Mouse (Mus musculus): ENCODE measurements around the gene Anapc13. TPM values are rescaled to one million over a fixed set of nuclear protein-coding genes. Genes with fewer than 3 reads are reported as not detected.

The Anapc13 gene
- total RNA-seq (2014; rRNA removed; ENCODE audit: low replicate concordance) (28.9 and 43.9 TPM in 2 replicates), polyA plus RNA-seq (2015; fragmentation: Nextera tagmentation; extraction: Ambion mirVana) (322 and 335 TPM in 2 replicates)

DNA sequence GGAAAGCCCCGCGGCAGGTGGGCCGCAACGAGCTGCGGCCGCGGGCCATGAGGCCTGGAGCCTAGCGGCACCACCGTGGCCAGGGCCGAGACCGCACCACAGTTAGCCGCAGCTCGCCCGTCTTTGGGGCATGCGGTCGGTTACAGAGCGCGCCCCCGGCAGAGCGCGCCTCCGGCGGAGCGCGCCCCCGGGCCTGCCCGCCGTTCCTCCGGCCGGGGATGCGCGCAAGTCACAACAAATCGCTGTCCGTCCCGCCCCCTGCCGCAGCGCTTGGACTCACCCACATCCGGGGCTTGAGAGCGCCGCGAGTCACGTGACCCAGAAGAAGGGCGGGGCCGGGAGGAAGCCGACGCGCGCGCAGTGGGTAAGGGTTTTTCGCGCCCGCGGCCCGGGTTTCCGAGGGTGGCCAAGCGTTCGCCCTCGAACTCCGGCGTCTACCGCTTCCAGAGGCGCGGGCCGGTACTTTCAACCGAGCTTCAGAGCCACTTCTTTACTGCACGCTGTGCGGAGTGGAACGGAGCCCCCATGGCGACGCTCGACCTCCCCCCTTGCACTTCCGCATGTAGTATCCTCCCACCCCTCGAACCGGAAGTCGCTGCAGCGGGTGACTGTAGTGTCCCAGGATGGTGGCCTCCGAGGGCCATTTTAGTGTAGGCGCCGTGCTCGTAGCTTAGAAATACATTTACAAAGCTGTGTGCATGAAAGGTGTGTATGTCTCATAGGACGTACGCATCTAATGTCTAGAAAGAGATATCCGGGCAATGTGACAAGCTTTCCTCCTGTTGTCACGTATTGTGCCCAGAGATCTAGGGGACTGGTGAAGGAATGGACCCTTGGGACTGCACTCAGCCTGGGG lies at the start of gene Anapc13, which contains the start of gene Cep63:
TSS of gene Anapc13 (plus strand) at position 314 of the 856 bp plus-strand sequence.
TSS of gene Cep63 (minus strand) at position 552 of the 856 bp plus-strand sequence.
- Histone ChIP-seq H3K4me3 (ENCODE audit: low read depth, low read length) (peak within 1 kb of the TSS; percentile 90), H3K9me3 (replicated peaks; ENCODE audit: control insufficient read depth, low read length) (no peaks in the 10 kb centered on the region), H3K27ac (ENCODE audit: low read depth) (peak within 1 kb of the TSS; percentile 95), H3K4me2 (ENCODE audit: low read depth, low read length) (peak within 1 kb of the TSS; percentile 93), H3K27me3 (ENCODE audit: control insufficient read depth, insufficient read depth, low read length) (no peaks in the 10 kb centered on the region), H3K36me3 (replicated peaks; ENCODE audit: control insufficient read depth, insufficient read depth, low read length) (no peaks in the 10 kb centered on the region; the same call in 1 of the 2 replicates), H3K9ac (replicated peaks; ENCODE audit: low read depth, low read length) (peak within 1 kb of the TSS; percentile 96), H3K4me1 (ENCODE audit: control insufficient read depth, insufficient read depth) (peaks cover 13% of the 10 kb centered on the region)
- DNase-seq (ENCODE audit: low spot score) (peak; percentile 97), ATAC-seq (ENCODE audit: insufficient read depth, low read depth) (peak; percentile 94)
- under 1% methylated on average over 80 of the region's 84 CpGs for WGBS
- peak; percentile 78; the same call in 1 of the 2 replicates for TF ChIP-seq EP300 (IDR thresholded peaks at IDR 0.05; ENCODE audit: low read depth)
- TF ChIP-seq CTCF (IDR thresholded peaks at IDR 0.05; ENCODE audit: low read depth) = 0 out of 2 replicates have a peak, but pooled peaks have one; percentile 29

DNA sequence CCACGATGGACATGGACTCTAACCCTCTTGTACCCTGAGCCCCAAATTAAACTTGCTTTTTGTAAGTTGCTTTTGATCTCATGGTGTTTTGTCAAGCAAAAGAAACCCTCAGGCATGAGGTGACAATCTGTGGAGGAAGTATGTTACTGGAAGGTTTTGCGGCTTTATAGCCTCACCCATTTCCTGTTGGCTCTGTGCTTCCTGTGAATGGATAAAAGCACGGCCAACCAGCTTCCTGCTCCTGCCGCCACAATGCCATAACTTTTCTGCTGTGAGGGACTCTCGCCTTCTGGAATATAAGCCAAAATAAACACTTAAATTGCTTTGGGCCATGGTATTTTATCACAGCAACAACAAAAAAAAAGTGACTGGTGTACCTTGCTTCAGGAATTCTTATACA lies 48.6 kb upstream of the Anapc13 start:
- no peak overlapping the region for H3K9ac ChIP-seq (replicated peaks; ENCODE audit: low read depth, low read length)
- peak; percentile 51 for DNase-seq (ENCODE audit: low spot score)
- TF ChIP-seq CTCF (IDR thresholded peaks at IDR 0.05; ENCODE audit: low read depth) (no peak), EP300 (IDR thresholded peaks at IDR 0.05; ENCODE audit: low read depth) (no peak)

DNA sequence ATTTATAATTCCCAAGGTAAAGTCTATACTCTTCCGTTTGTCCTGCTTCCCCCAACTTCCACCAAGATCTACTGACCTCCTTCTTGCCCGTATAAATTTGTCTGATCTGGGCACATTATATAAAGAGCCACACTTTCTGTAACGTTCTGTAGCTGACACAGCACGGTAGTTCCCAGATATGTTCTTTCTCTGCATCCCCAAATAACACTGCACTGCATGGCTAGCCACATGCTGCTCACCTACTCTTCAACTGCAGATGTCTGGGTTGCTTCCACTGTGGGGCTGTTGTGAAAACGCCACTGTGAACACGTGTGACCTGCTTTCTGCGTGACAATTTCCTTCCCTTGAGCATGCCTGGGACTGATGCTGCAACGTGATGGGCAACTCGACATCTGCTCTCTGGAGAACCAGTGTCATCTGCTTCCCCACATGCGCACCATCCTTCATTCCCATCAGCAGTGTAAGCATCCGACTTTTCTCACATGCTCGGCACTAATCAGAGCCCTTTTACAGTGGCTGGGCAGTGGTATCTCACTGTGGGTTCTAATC lies 44.1 kb upstream of the Anapc13 start:
- Histone ChIP-seq H3K9me3 (replicated peaks; ENCODE audit: control insufficient read depth, low read length) (no peaks in the 10 kb centered on the region), H3K9ac (replicated peaks; ENCODE audit: low read depth, low read length) (no peak overlapping the region), H3K4me1 (ENCODE audit: control insufficient read depth, insufficient read depth) (no peaks in the 10 kb centered on the region), H3K27ac (ENCODE audit: low read depth) (no peak overlapping the region), H3K4me3 (ENCODE audit: low read depth, low read length) (no peak overlapping the region), H3K27me3 (ENCODE audit: control insufficient read depth, insufficient read depth, low read length) (no peaks in the 10 kb centered on the region), H3K36me3 (replicated peaks; ENCODE audit: control insufficient read depth, insufficient read depth, low read length) (peaks cover 23% of the 10 kb centered on the region), H3K4me2 (ENCODE audit: low read depth, low read length) (no peak overlapping the region)
- no peak for TF ChIP-seq EP300 (IDR thresholded peaks at IDR 0.05; ENCODE audit: low read depth)
- TF ChIP-seq CTCF (IDR thresholded peaks at IDR 0.05; ENCODE audit: low read depth) = no peak
- DNase-seq (ENCODE audit: low spot score) (no peak), ATAC-seq (ENCODE audit: insufficient read depth, low read depth) (no peak)
- 68% methylated on average over 12 of the region's 12 CpGs for WGBS

More for the DNA sequence above, 48.6 kb upstream of the Anapc13 start:
- H3K27me3 ChIP-seq (ENCODE audit: control insufficient read depth, insufficient read depth, low read length) = no peaks in the 10 kb centered on the region
- no peak overlapping the region for H3K4me2 ChIP-seq (ENCODE audit: low read depth, low read length)
- H3K4me3 ChIP-seq (ENCODE audit: low read depth, low read length) = no peak overlapping the region
- no peaks in the 10 kb centered on the region for H3K9me3 ChIP-seq (replicated peaks; ENCODE audit: control insufficient read depth, low read length)
- no peaks in the 10 kb centered on the region for H3K36me3 ChIP-seq (replicated peaks; ENCODE audit: control insufficient read depth, insufficient read depth, low read length)
- no peak overlapping the region for H3K27ac ChIP-seq (ENCODE audit: low read depth)
- H3K4me1 ChIP-seq (ENCODE audit: control insufficient read depth, insufficient read depth) = no peaks in the 10 kb centered on the region
- 50% methylated on average over 5 of the region's 5 CpGs for WGBS
- ATAC-seq (ENCODE audit: insufficient read depth, low read depth) = no peak

DNA sequence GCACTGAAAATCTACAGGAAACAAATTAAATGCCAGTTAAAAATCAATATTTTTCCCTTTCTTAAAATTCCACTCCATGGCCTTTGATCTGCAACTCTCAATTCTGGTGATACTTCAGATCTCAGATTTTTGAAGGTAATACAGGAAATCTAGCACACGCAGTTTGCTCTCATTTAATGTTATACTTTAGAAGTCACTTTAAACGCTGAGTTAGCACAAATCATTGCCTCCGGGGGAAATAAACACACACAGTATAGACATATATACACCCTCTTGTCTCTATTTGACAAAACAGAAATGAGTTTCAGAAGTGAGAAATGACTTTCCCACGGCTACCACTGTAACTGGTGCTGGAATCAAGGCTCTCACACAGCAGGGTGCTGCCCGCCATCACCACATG lies 38.7 kb upstream of the Anapc13 start:
- Histone ChIP-seq H3K9ac (replicated peaks; ENCODE audit: low read depth, low read length) (no peak overlapping the region), H3K4me3 (ENCODE audit: low read depth, low read length) (no peak overlapping the region), H3K4me1 (ENCODE audit: control insufficient read depth, insufficient read depth) (no peaks in the 10 kb centered on the region), H3K27ac (ENCODE audit: low read depth) (no peak overlapping the region), H3K36me3 (replicated peaks; ENCODE audit: control insufficient read depth, insufficient read depth, low read length) (peaks cover 37% of the 10 kb centered on the region), H3K4me2 (ENCODE audit: low read depth, low read length) (no peak overlapping the region), H3K9me3 (replicated peaks; ENCODE audit: control insufficient read depth, low read length) (no peaks in the 10 kb centered on the region), H3K27me3 (ENCODE audit: control insufficient read depth, insufficient read depth, low read length) (no peaks in the 10 kb centered on the region)
- DNase-seq (ENCODE audit: low spot score) = no peak
- 88% methylated on average over 5 of the region's 5 CpGs for WGBS
- no peak for ATAC-seq (ENCODE audit: insufficient read depth, low read depth)
- TF ChIP-seq EP300 (IDR thresholded peaks at IDR 0.05; ENCODE audit: low read depth) = no peak
- no peak for TF ChIP-seq CTCF (IDR thresholded peaks at IDR 0.05; ENCODE audit: low read depth)

GRCm38 (mm10) chr9:102594667-102595393 lies 31.3 kb upstream of the Anapc13 start:
- DNase-seq (ENCODE audit: low spot score) (no peak), ATAC-seq (ENCODE audit: insufficient read depth, low read depth) (no peak)
- H3K4me2 ChIP-seq (ENCODE audit: low read depth, low read length) = no peak overlapping the region
- 68% methylated on average over 6 of the region's 6 CpGs for WGBS
- H3K4me1 ChIP-seq (ENCODE audit: control insufficient read depth, insufficient read depth) = no peaks in the 10 kb centered on the region
- TF ChIP-seq CTCF (IDR thresholded peaks at IDR 0.05; ENCODE audit: low read depth) = no peak
- no peak for TF ChIP-seq EP300 (IDR thresholded peaks at IDR 0.05; ENCODE audit: low read depth)
- H3K27me3 ChIP-seq (ENCODE audit: control insufficient read depth, insufficient read depth, low read length) = no peaks in the 10 kb centered on the region
- no peak overlapping the region for H3K4me3 ChIP-seq (ENCODE audit: low read depth, low read length)
- no peaks in the 10 kb centered on the region for H3K9me3 ChIP-seq (replicated peaks; ENCODE audit: control insufficient read depth, low read length)
- peaks cover 65% of the 10 kb centered on the region for H3K36me3 ChIP-seq (replicated peaks; ENCODE audit: control insufficient read depth, insufficient read depth, low read length)
- no peak overlapping the region for H3K27ac ChIP-seq (ENCODE audit: low read depth)
- no peak overlapping the region for H3K9ac ChIP-seq (replicated peaks; ENCODE audit: low read depth, low read length)

All from heart, postnatal 0 days (tissue).